Mouse (Mus musculus) left cerebral cortex, adult 11 months (tissue): ENCODE data around the gene Slc2a1.
A peak's percentile ranks its signal among the peaks of the same experiment; 100 is the strongest.

Experiments used
- DNase-seq: peaks from one replicate; pipeline ENCODE4 v3.0.0; 2022; ENCODE audit warnings: low spot score

Slc2a1 gene

GRCm38 (mm10) chr4:119098216-119099210 lies 10.0 kb upstream of the Slc2a1 start:
- DNase-seq = no peak

GRCm38 (mm10) chr4:119101392-119101791 lies 7.1 kb upstream of the Slc2a1 start:
- DNase-seq = no peak

GRCm38 (mm10) chr4:119102350-119103126 lies 6.0 kb upstream of the Slc2a1 start:
- DNase-seq = no peak

- no peak for DNase-seq
Measured at GRCm38 (mm10) chr4:119104847-119105246, 3.7 kb upstream of the Slc2a1 start.

GRCm38 (mm10) chr4:119105704-119106103 lies 2.8 kb upstream of the Slc2a1 start:
- DNase-seq = no peak

- DNase-seq = no peak
Measured at GRCm38 (mm10) chr4:119107867-119108266, 644 bp upstream of the Slc2a1 start.

GRCm38 (mm10) chr4:119109640-119110039 lies 1.1 kb downstream of the Slc2a1 start:
- DNase-seq = no peak

- no peak for DNase-seq
Measured at GRCm38 (mm10) chr4:119110512-119110911, 2.0 kb downstream of the Slc2a1 start.

- DNase-seq = no peak
Measured at GRCm38 (mm10) chr4:119111410-119111809, 2.9 kb downstream of the Slc2a1 start.

- DNase-seq = no peak
Measured at GRCm38 (mm10) chr4:119112256-119112885, 3.9 kb downstream of the Slc2a1 start.

- no peak for DNase-seq
Measured at GRCm38 (mm10) chr4:119115611-119116070, 7.1 kb downstream of the Slc2a1 start.

GRCm38 (mm10) chr4:119116336-119116735 lies 7.8 kb downstream of the Slc2a1 start:
- no peak for DNase-seq

- no peak for DNase-seq
Measured at GRCm38 (mm10) chr4:119117571-119117970, 9.1 kb downstream of the Slc2a1 start.

GRCm38 (mm10) chr4:119118659-119119077 lies 10.2 kb downstream of the Slc2a1 start:
- no peak for DNase-seq

- no peak for DNase-seq
Measured at GRCm38 (mm10) chr4:119119354-119119753, 10.8 kb downstream of the Slc2a1 start.

GRCm38 (mm10) chr4:119120095-119120494 lies 11.6 kb downstream of the Slc2a1 start:
- DNase-seq = no peak

GRCm38 (mm10) chr4:119121249-119121648 lies 12.7 kb downstream of the Slc2a1 start:
- DNase-seq = peak; percentile 47

GRCm38 (mm10) chr4:119124771-119125273 lies 16.3 kb downstream of the Slc2a1 start:
- DNase-seq = no peak

- DNase-seq = no peak
Measured at GRCm38 (mm10) chr4:119125577-119126270, 17.2 kb downstream of the Slc2a1 start.

GRCm38 (mm10) chr4:119127229-119127628 lies 18.7 kb downstream of the Slc2a1 start:
- no peak for DNase-seq

- no peak for DNase-seq
Measured at GRCm38 (mm10) chr4:119128547-119128946, 20.0 kb downstream of the Slc2a1 start.
